Mouse (Mus musculus) colon, adult 2 months (tissue): Measurements from ENCODE around the gene Cab39l. TPM values are rescaled to one million over a fixed set of nuclear protein-coding genes. Genes with fewer than 3 reads are reported as not detected.

Source experiments
- polyA plus RNA-seq: library from polyadenylated mRNA; depleted of rRNA; stranded (reverse); fragments of >200 nt; gene quantifications from 2 replicates; pipeline ENCODE4 v1.2.3, GENCODE M21; 2012; rRNA removed

Cab39l gene
- polyA plus RNA-seq: 4.6 and 4.7 TPM in 2 replicates

GRCm38 (mm10) chr14:59440558-59441471, at the start of gene Cab39l, which contains the start of gene Setdb2:
TSS of gene Cab39l (plus strand) at chr14:59440972.
TSS of gene Setdb2 (minus strand) at chr14:59440884.

GRCm38 (mm10) chr14:59395281-59395680, 45.5 kb upstream of the Cab39l start, which contains the start of gene Phf11c:
TSS of gene Phf11c (minus strand) at chr14:59395381.

GRCm38 (mm10) chr14:59597398-59598259, 156.9 kb downstream of the Cab39l start, which contains the start of gene Cdadc1:
TSS of gene Cdadc1 (minus strand) at chr14:59597959.

GRCm38 (mm10) chr14:59625158-59625805, 184.5 kb downstream of the Cab39l start, which contains the start of gene Shisa2:
TSS of gene Shisa2 (plus strand) at chr14:59625308.

Other genes with a start within 250 kb of the Cab39l start
- 14.5 and 15.6 TPM in 2 replicates for gene Rcbtb1, start 239.8 kb upstream of the Cab39l start, polyA plus RNA-seq
- gene Gm6904, start 180.8 kb upstream of the Cab39l start, polyA plus RNA-seq: not detected in 2 replicates
- gene Phf11a, start 143.4 kb upstream of the Cab39l start, polyA plus RNA-seq: 0.16 and 0.27 TPM in 2 replicates
- gene Phf11b, start 99.6 kb upstream of the Cab39l start, polyA plus RNA-seq: 0.31 and 0.72 TPM in 2 replicates
- gene Phf11d, start 75.5 kb upstream of the Cab39l start, polyA plus RNA-seq: 3.6 and 4.1 TPM in 2 replicates
- 0.38 and 0.39 TPM in 2 replicates for gene Phf11c, start 45.6 kb upstream of the Cab39l start, polyA plus RNA-seq
- 5.8 and 8.5 TPM in 2 replicates for gene Setdb2, start 88 bp upstream of the Cab39l start, polyA plus RNA-seq
- gene Cdadc1, start 157.0 kb downstream of the Cab39l start, polyA plus RNA-seq: 2.8 and 3.6 TPM in 2 replicates
- gene Shisa2, start 184.3 kb downstream of the Cab39l start, polyA plus RNA-seq: 82.6 and 88.3 TPM in 2 replicates